Mouse (Mus musculus): ENCODE measurements around the gene Slc9a1.

- TF ChIP-seq CTCF (IDR thresholded peaks at IDR 0.05; ENCODE audit: low read depth, low read length), result no peak
- no peak for TF ChIP-seq GATA2 (IDR thresholded peaks at IDR 0.05; ENCODE audit: borderline replicate concordance, low read depth, low read length)
- no peak for TF ChIP-seq GATA1 (IDR thresholded peaks at IDR 0.05; ENCODE audit: borderline replicate concordance, low read length)
- TF ChIP-seq POLR2AphosphoS5 (IDR thresholded peaks at IDR 0.05; ENCODE audit: insufficient replicate concordance, low read depth, low read length), result no peak
- no peak; the same call in 1 of the 2 replicates for TF ChIP-seq TAL1 (conservative IDR thresholded peaks at IDR 0.05; ENCODE audit: low read depth, low read length)
These were observed 1.1 kb downstream of the Slc9a1 start for GRCm38 (mm10) chr4:133370298-133371274.

Measured in G1E (cell line).